12 mouse cellular contexts compared by ENCODE assay signal in the genomic region with DNA sequence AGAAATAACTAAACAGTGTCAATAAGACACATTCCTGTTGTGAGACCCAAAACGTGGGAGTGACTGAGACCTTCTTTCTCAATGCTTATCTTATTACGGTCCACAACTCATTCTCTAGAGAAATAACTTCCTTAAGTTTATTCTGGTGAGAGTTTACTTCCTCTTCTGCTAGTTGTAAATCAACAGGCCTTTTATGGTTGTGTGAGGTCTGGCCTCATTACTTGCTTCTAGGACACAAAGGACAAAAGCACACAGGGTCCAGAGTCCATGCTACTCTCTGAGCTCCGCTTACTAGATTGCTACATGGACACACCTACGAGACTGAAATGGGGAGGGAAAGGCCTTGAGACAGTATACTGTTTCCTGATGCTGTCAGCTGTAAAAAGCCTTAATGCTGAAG. TPM values are rescaled to one million over a fixed set of nuclear protein-coding genes. Genes with fewer than 3 reads are reported as not detected.
DNase-seq lines count a peak whose midpoint lies in the region; ATAC-seq and TF ChIP-seq lines count a peak whose summit lies in the region.
"Had no signal": no experiment of that assay in that cellular context is flagged by ENCODE, and none has a peak within 500 bp of the region (broad histone marks: within the 10 kb centered on the region; RNA-seq: fewer than 3 reads in every experiment).

No protein-coding gene starts in this region.

- H3K27me3 ChIP-seq in heart, embryonic 11.5 days (ENCODE audit: control insufficient read depth, insufficient read depth, low read length): no peaks in the 10 kb centered on the region
- H3K27me3 ChIP-seq in MEL (ENCODE audit: control insufficient read depth in 1 of 2, insufficient read depth in 2 of 2, low read length in 2 of 2): no peaks in the 10 kb centered on the region; a peak in 1 of 4 replicates
- H3K27me3 ChIP-seq in forebrain, embryonic 14.5 days (replicated peaks; ENCODE audit: control insufficient read depth, insufficient read depth, low read length): no peaks in the 10 kb centered on the region
- H3K27me3 ChIP-seq: heart, embryonic 13.5 days had no signal

- ATAC-seq in heart, embryonic 11.5 days (replicated peaks; ENCODE audit: insufficient number of reproducible peaks, low FRiP score, low TSS enrichment): no peak
- peak; percentile 45 for ATAC-seq in megakaryocyte progenitor cell, adult 5-6 weeks (replicated peaks; ENCODE audit: poor library complexity)
- ATAC-seq in forebrain, embryonic 14.5 days: no peak

- H3K9ac ChIP-seq in heart, embryonic 11.5 days (ENCODE audit: low read depth, low read length): no peak overlapping the region
- 0 out of 2 replicates have a peak overlapping the region, but pooled peaks have one; percentile 29 for H3K9ac ChIP-seq in MEL (ENCODE audit: control insufficient read depth, low read depth, low read length, poor library complexity, severe bottlenecking)
- no peak overlapping the region for H3K9ac ChIP-seq in forebrain, embryonic 14.5 days (ENCODE audit: low read length)
- H3K9ac ChIP-seq: heart, embryonic 13.5 days had no signal

- no peaks in the 10 kb centered on the region for H3K4me1 ChIP-seq in heart, embryonic 11.5 days (ENCODE audit: control insufficient read depth, insufficient read depth, low read length)
- H3K4me1 ChIP-seq in MEL (ENCODE audit: control insufficient read depth in 1 of 2, insufficient read depth in 2 of 2, low read length in 2 of 2): peaks cover 10 to 31% of the 10 kb centered on the region in 2 experiments
- H3K4me1 ChIP-seq in forebrain, embryonic 14.5 days (ENCODE audit: control insufficient read depth, insufficient read depth, low read length): no peaks in the 10 kb centered on the region

- no peak overlapping the region for H3K27ac ChIP-seq in heart, embryonic 11.5 days (ENCODE audit: low read depth, low read length)
- peak overlapping the region; percentile 63 for H3K27ac ChIP-seq in MEL (ENCODE audit: control insufficient read depth, low read depth, low read length)
- H3K27ac ChIP-seq in forebrain, embryonic 14.5 days (ENCODE audit: low read depth, low read length): no peak overlapping the region
- H3K27ac ChIP-seq: heart, embryonic 13.5 days; limb, embryonic 10.5 days had no signal

- TF ChIP-seq POLR2A in MEL (IDR thresholded peaks at IDR 0.05; ENCODE audit: control insufficient read depth in 1 of 2, insufficient read depth in 1 of 2, low read depth in 1 of 2, low read length in 2 of 2, poor library complexity in 1 of 2): no peak

- H3K9me3 ChIP-seq in heart, embryonic 11.5 days (replicated peaks; ENCODE audit: control insufficient read depth, low read length): no peaks in the 10 kb centered on the region
- no peaks in the 10 kb centered on the region for H3K9me3 ChIP-seq in MEL (replicated peaks; ENCODE audit: insufficient read depth, low read length)
- H3K9me3 ChIP-seq in forebrain, embryonic 14.5 days (replicated peaks; ENCODE audit: control insufficient read depth, low read length): no peaks in the 10 kb centered on the region
- H3K9me3 ChIP-seq: heart, embryonic 13.5 days; limb, embryonic 10.5 days had no signal

- TF ChIP-seq CTCF in MEL (IDR thresholded peaks at IDR 0.05 in 2 of 3, conservative IDR thresholded peaks at IDR 0.05 in 1 of 3; ENCODE audit: control insufficient read depth in 1 of 3, insufficient read depth in 1 of 3, low read depth in 2 of 3, low read length in 3 of 3, poor library complexity in 1 of 3, severe bottlenecking in 1 of 3): no peak

- H3K79me2 ChIP-seq in MEL (ENCODE audit: control insufficient read depth, insufficient read depth, low read length, poor library complexity): no peaks in the 10 kb centered on the region

- TF ChIP-seq RAD21 in MEL (IDR thresholded peaks at IDR 0.05; ENCODE audit: low read depth, low read length): no peak

- H3K4me2 ChIP-seq in heart, embryonic 11.5 days: no peak overlapping the region
- H3K4me2 ChIP-seq in forebrain, embryonic 14.5 days (ENCODE audit: low read length): no peak overlapping the region
- H3K4me2 ChIP-seq: heart, embryonic 13.5 days had no signal

- DNase-seq in heart, adult 11 months: peak; percentile 82
- DNase-seq in MEL (ENCODE audit: low read depth, low spot score): peak; percentile 72
- DNase-seq in kidney, adult 9 months: peak; percentile 81
- no peak for DNase-seq in adrenal gland, postnatal 25 days
- no peak for DNase-seq in forebrain, embryonic 14.5 days (ENCODE audit: low spot score)
- DNase-seq in ovary, adult 18-20 months (ENCODE audit: low spot score): no peak

- no peaks in the 10 kb centered on the region for H3K36me3 ChIP-seq in heart, embryonic 11.5 days (ENCODE audit: control insufficient read depth, insufficient read depth, low read length)
- peaks cover 0 to 15% of the 10 kb centered on the region in 2 experiments; a peak in 2 of 4 replicates for H3K36me3 ChIP-seq in MEL (ENCODE audit: control insufficient read depth in 1 of 2, insufficient read depth in 2 of 2, low read length in 2 of 2)
- H3K36me3 ChIP-seq in forebrain, embryonic 14.5 days (ENCODE audit: control insufficient read depth, insufficient read depth, low read length): no peaks in the 10 kb centered on the region
- H3K36me3 ChIP-seq: heart, embryonic 13.5 days; limb, embryonic 10.5 days had no signal

- TF ChIP-seq EP300 in MEL (IDR thresholded peaks at IDR 0.05; ENCODE audit: low read depth in 1 of 2, low read length in 2 of 2): peak in 1 of 2 experiments; percentile 46; a peak in 1 of 4 replicates

- 55% methylated on average over 4 of the region's 4 CpGs for WGBS in heart, embryonic 11.5 days (ENCODE audit: insufficient replicate concordance)
- WGBS in forebrain, embryonic 14.5 days: 77% methylated on average over 4 of the region's 4 CpGs

- H3K4me3 ChIP-seq in heart, embryonic 11.5 days (ENCODE audit: low read depth, low read length): no peak overlapping the region
- no peak overlapping the region for H3K4me3 ChIP-seq in MEL (ENCODE audit: control insufficient read depth in 1 of 2, insufficient read depth in 1 of 2, low read depth in 2 of 2, low read length in 2 of 2)
- no peak overlapping the region for H3K4me3 ChIP-seq in forebrain, embryonic 14.5 days (ENCODE audit: low read depth, low read length)
- H3K4me3 ChIP-seq: heart, embryonic 13.5 days; limb, embryonic 10.5 days had no signal

TF ChIP-seq in MEL, 35 proteins besides CTCF, POLR2A, EP300 and RAD21:
- TF ChIP-seq TBP (IDR thresholded peaks at IDR 0.05; ENCODE audit: low read depth, low read length) (no peak), ELF1 (IDR thresholded peaks at IDR 0.05; ENCODE audit: low read depth, low read length) (0 out of 2 replicates have a peak, but pooled peaks have one; percentile 23), CHD2 (IDR thresholded peaks at IDR 0.05; ENCODE audit: low read length) (no peak), GATA1 (IDR thresholded peaks at IDR 0.05; ENCODE audit: low read depth, low read length) (peak; percentile 54; the same call in 1 of the 2 replicates), SIN3A (IDR thresholded peaks at IDR 0.05; ENCODE audit: low read length) (peak; percentile 34; the same call in 1 of the 2 replicates), MYC (IDR thresholded peaks at IDR 0.05; ENCODE audit: low read depth, low read length) (peak; percentile 46; the same call in 1 of the 2 replicates)

RNA-seq across cellular contexts. Expression of a gene that starts 1.9 kb away (rescaled TPM):
- polyA plus RNA-seq in heart, embryonic 11.5 days (2014; fragmentation: Nextera tagmentation; extraction: Ambion mirVana): 3.5 and 5.8 TPM in 2 replicates
- total RNA-seq in MEL (2012; rRNA removed): 2.7 and 3.6 TPM in 2 replicates
- polyA plus RNA-seq in MEL (2012; ENCODE audit: insufficient read depth in 1 of 2, insufficient read length in 2 of 2, low read depth in 1 of 2, low replicate concordance in 2 of 2, missing spikeins in 1 of 2): 1 to 10 TPM in 1 of 2 experiments, not detected in 1; 6.8 TPM
- 432 and 510 TPM in 2 replicates for total RNA-seq in megakaryocyte progenitor cell, adult 5-6 weeks (2015)
- total RNA-seq in megakaryocyte progenitor cell, adult 5-6 weeks (2017): 500 and 560 TPM in 2 replicates
- total RNA-seq in adrenal gland, postnatal 25 days (2021): 103 and 180 TPM in 2 replicates
- polyA plus RNA-seq in forebrain, embryonic 14.5 days (2014; fragmentation: Nextera tagmentation; extraction: Ambion mirVana): 0.93 and 1.9 TPM in 2 replicates

RNA-seq across cellular contexts. Expression of a gene that starts 46.4 kb away (rescaled TPM):
- polyA plus RNA-seq in heart, embryonic 11.5 days (2014; fragmentation: Nextera tagmentation; extraction: Ambion mirVana): not detected in 2 replicates
- total RNA-seq in MEL (2012; rRNA removed): 8.3 and 10.4 TPM in 2 replicates
- not detected for polyA plus RNA-seq in MEL (2012; ENCODE audit: insufficient read depth in 1 of 2, insufficient read length in 2 of 2, low read depth in 1 of 2, low replicate concordance in 2 of 2, missing spikeins in 1 of 2)
- total RNA-seq in megakaryocyte progenitor cell, adult 5-6 weeks (2015): not detected in 2 replicates
- total RNA-seq in megakaryocyte progenitor cell, adult 5-6 weeks (2017): not detected in 2 replicates
- not detected in 2 replicates for total RNA-seq in adrenal gland, postnatal 25 days (2021)
- polyA plus RNA-seq in forebrain, embryonic 14.5 days (2014; fragmentation: Nextera tagmentation; extraction: Ambion mirVana): not detected in 2 replicates
- polyA plus RNA-seq: heart, embryonic 13.5 days; inflammation-experienced regulatory T-cells, adult 6 months; limb, embryonic 10.5 days; testis, adult 2 months had no signal

RNA-seq across cellular contexts. Expression of a gene that starts 47.3 kb away (rescaled TPM):
- polyA plus RNA-seq in heart, embryonic 11.5 days (2014; fragmentation: Nextera tagmentation; extraction: Ambion mirVana): 14.2 and 14.6 TPM in 2 replicates
- 50.4 and 50.6 TPM in 2 replicates for total RNA-seq in MEL (2012; rRNA removed)
- polyA plus RNA-seq in MEL (2012; ENCODE audit: insufficient read depth in 1 of 2, insufficient read length in 2 of 2, low read depth in 1 of 2, low replicate concordance in 2 of 2, missing spikeins in 1 of 2): 10 to 100 TPM in 1 of 2 experiments, not detected in 1; 38.8 TPM
- total RNA-seq in megakaryocyte progenitor cell, adult 5-6 weeks (2015): 14.6 and 18.2 TPM in 2 replicates
- total RNA-seq in megakaryocyte progenitor cell, adult 5-6 weeks (2017): 32.3 and 39.6 TPM in 2 replicates
- total RNA-seq in adrenal gland, postnatal 25 days (2021): 44.7 and 70.5 TPM in 2 replicates
- 19.1 and 22.5 TPM in 2 replicates for polyA plus RNA-seq in forebrain, embryonic 14.5 days (2014; fragmentation: Nextera tagmentation; extraction: Ambion mirVana)

RNA-seq across cellular contexts. Expression of a gene that starts 48.9 kb away (rescaled TPM):
- 0.16 and 0.31 TPM in 2 replicates for polyA plus RNA-seq in heart, embryonic 11.5 days (2014; fragmentation: Nextera tagmentation; extraction: Ambion mirVana)
- not detected in 2 replicates for total RNA-seq in MEL (2012; rRNA removed)
- not detected for polyA plus RNA-seq in MEL (2012; ENCODE audit: insufficient read depth in 1 of 2, insufficient read length in 2 of 2, low read depth in 1 of 2, low replicate concordance in 2 of 2, missing spikeins in 1 of 2)
- total RNA-seq in megakaryocyte progenitor cell, adult 5-6 weeks (2015): not detected in 2 replicates
- total RNA-seq in megakaryocyte progenitor cell, adult 5-6 weeks (2017): not detected in 2 replicates
- total RNA-seq in adrenal gland, postnatal 25 days (2021): not detected in 2 replicates
- not detected in 2 replicates for polyA plus RNA-seq in forebrain, embryonic 14.5 days (2014; fragmentation: Nextera tagmentation; extraction: Ambion mirVana)
- polyA plus RNA-seq: inflammation-experienced regulatory T-cells, adult 6 months; limb, embryonic 10.5 days; testis, adult 2 months had no signal

Comparison
In these comparisons a context has a peak if more than half of its experiments do, and no peak if none do; other contexts are left out.
1. DNase-seq: peak in heart, adult 11 months (single experiment), MEL (single experiment) and kidney, adult 9 months (single experiment); none in adrenal gland, postnatal 25 days (single experiment), forebrain, embryonic 14.5 days (single experiment) and ovary, adult 18-20 months (single experiment).
2. RNA of a gene that starts 1.9 kb away (total RNA-seq): 432 to 560 TPM in megakaryocyte progenitor cell, adult 5-6 weeks and 103 to 180 TPM in adrenal gland, postnatal 25 days; 2.7 to 3.6 TPM in MEL; every median in the first group is over 10 times any median in the second.